Mouse (Mus musculus) liver, embryonic 12.5 days (tissue): Measurements from ENCODE around the gene Kctd18. TPM values are rescaled to one million over a fixed set of nuclear protein-coding genes. Genes with fewer than 3 reads are reported as not detected.
A peak's percentile ranks its signal among the peaks of the same experiment; 100 is the strongest.

Experiments
- ATAC-seq: fragments of 200-750 bp; cut with Nextera tagmentation; 2 replicates; pipeline ENCODE4 v1.8.0; 2017; ENCODE audit warnings: moderate number of reproducible peaks, mild to moderate bottlenecking, moderate library complexity
- H3K27ac ChIP-seq: fragments of 300-500 bp; sonication (generic); 2 replicates; pipeline ENCODE4 v1.5.1; 2016; ENCODE audit warnings: mild to moderate bottlenecking
- H3K27me3 ChIP-seq: fragments of 300-500 bp; sonication (generic); replicated peaks from 2 replicates; pipeline ENCODE4 v1.6.1; 2016; ENCODE audit warnings: mild to moderate bottlenecking, moderate library complexity
- H3K36me3 ChIP-seq: fragments of 300-500 bp; sonication (generic); 2 replicates; pipeline ENCODE4 v1.6.1; 2016; ENCODE audit warnings: mild to moderate bottlenecking, moderate library complexity
- H3K4me1 ChIP-seq: fragments of 300-500 bp; sonication (generic); 2 replicates; pipeline ENCODE4 v1.6.1; 2016
- H3K4me2 ChIP-seq: fragments of 300-500 bp; sonication (generic); 2 replicates; pipeline ENCODE4 v1.6.1; 2016; ENCODE audit warnings: mild to moderate bottlenecking, moderate library complexity
- H3K4me3 ChIP-seq: fragments of 300-500 bp; sonication (generic); 2 replicates; pipeline ENCODE4 v1.5.1; 2016; ENCODE audit warnings: mild to moderate bottlenecking, moderate library complexity
- H3K9ac ChIP-seq: fragments of 300-500 bp; sonication (generic); 2 replicates; pipeline ENCODE4 v1.6.1; 2016; ENCODE audit warnings: mild to moderate bottlenecking, moderate library complexity
- H3K9me3 ChIP-seq: fragments of 300-500 bp; sonication (generic); replicated peaks from 2 replicates; pipeline ENCODE4 v1.6.1; 2016; ENCODE audit warnings: mild to moderate bottlenecking, moderate library complexity
- WGBS: fragments of 180-500 bp; shearing (Covaris S2); methylation state at CpG from one replicate; pipeline ENCODE4 v1.1.7; 2016; ENCODE audit not compliant: insufficient replicate concordance; 5-methylcytosine and 5-hydroxymethylcytosine counted together
- polyA plus RNA-seq: library from polyadenylated mRNA; unstranded; fragments of >200 nt; fragmentation: Nextera tagmentation; extraction: Ambion mirVana; gene quantifications from 2 replicates; pipeline ENCODE4 v1.2.1, GENCODE M21; 2016

Gene Kctd18
- polyA plus RNA-seq, 1 experiment from 2014 or later: 5.7 TPM

DNA sequence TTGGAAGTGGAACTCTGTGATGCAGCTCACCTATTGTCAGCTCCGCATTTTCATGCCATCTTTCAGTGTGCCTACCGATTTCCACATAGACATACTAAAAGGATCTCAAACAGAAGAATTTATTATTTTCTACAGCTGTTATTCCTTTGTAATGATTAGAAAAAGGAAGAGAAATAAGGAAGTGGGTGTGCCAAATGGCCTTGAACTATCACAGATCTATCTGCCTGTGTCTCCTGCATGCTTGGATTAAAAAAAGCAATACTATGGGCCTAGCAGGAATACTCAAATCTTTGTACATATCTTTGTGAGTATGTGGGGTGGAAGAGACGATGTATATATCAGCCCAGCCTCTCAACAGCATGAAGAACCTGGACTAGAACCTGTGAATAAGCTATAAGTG, 41.9 kb downstream of the Kctd18 start:
- H3K9me3 ChIP-seq: no peaks in the 10 kb centered on the region
- no peak overlapping the region for H3K27ac ChIP-seq
- no peaks in the 10 kb centered on the region for H3K36me3 ChIP-seq
- H3K9ac ChIP-seq: no peak overlapping the region
- H3K4me1 ChIP-seq: no peaks in the 10 kb centered on the region
- ATAC-seq: no peak
- H3K4me3 ChIP-seq: no peak overlapping the region
- no peaks in the 10 kb centered on the region for H3K27me3 ChIP-seq
- 59% methylated on average over 3 of the region's 3 CpGs for WGBS
- no peak overlapping the region for H3K4me2 ChIP-seq

DNA sequence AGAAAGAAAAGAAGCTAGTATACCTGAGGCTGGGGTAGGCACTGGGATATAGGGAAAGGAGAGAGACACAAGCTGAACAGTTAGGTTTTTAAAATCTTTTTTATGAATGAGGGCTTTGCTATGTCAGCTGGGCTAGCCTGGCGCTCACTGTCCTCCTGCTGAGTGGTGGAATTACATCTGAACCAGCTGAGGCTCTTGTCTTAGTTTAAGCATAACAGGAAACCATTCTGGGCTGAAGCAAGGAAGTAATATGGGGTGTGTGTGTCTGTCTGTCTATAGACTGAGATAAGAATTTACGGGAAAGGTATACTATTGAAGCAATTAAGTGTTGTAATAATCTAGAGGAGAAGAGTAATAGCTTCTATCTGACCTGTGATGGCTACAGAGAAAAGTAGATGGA, 47.2 kb downstream of the Kctd18 start:
- 25% methylated on average over 2 of the region's 2 CpGs for WGBS
- no peaks in the 10 kb centered on the region for H3K9me3 ChIP-seq
- peaks cover 2% of the 10 kb centered on the region; the same call in 1 of the 2 replicates for H3K36me3 ChIP-seq
- no peaks in the 10 kb centered on the region for H3K27me3 ChIP-seq
- no peak overlapping the region for H3K4me2 ChIP-seq
- no peak overlapping the region for H3K4me3 ChIP-seq
- ATAC-seq: no peak
- no peak overlapping the region for H3K9ac ChIP-seq
- H3K27ac ChIP-seq: no peak overlapping the region
- H3K4me1 ChIP-seq: peaks cover 16% of the 10 kb centered on the region

DNA sequence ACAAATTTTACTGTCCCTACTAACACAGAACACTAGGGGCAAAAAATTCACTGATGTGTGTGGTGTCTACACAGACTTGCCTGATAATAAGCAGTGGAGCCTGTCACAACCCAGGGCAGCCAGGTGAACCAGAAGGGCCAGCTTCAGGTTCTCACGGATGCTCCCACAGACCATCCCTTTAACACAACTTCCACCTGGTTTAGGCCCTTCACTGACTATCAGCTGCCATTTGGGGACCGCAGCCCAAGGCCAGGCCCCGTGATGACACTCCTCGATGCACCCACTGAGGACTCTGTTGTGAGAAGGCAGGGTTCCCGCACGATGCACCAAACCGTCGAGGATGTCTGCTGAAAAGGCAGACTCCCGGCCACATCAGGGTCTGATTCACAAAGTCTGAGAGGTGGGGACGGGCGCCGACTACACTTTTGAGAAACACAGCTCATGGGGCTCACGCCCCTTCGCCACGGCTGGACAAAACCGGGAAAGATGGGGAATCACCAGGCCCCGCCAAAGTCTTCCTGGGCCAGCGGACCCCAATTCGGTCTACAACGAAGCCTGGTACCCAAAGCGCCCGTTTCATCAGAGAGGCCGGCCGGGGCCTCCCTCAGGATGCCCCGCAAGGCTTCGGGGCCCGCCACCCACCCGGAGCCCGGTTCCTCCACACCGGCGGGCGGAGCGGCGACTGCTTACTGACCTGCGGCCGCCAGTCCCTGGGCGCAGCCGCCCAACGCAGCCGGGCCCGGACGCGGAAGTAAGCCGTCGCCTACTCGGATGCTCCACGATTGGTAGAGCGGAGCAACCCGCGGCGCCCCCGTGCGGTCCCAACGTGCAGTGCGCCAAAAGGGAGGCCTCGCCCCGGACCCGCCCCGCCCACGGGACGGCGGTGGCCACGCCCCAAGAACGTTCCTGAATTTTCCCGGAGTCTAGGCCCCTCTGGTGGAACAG, 49.2 kb downstream of the Kctd18 start:
- peaks cover 16% of the 10 kb centered on the region for H3K4me1 ChIP-seq
- 1% methylated on average over 61 of the region's 65 CpGs for WGBS
- peak overlapping the region; percentile 79 for H3K4me2 ChIP-seq
- peak overlapping the region; percentile 77 for H3K27ac ChIP-seq
- H3K27me3 ChIP-seq: no peaks in the 10 kb centered on the region
- peak overlapping the region; percentile 83 for H3K9ac ChIP-seq
- peak; percentile 97 for ATAC-seq
- H3K36me3 ChIP-seq: peaks cover 16% of the 10 kb centered on the region
- no peaks in the 10 kb centered on the region for H3K9me3 ChIP-seq
- H3K4me3 ChIP-seq: peak overlapping the region; percentile 73

DNA sequence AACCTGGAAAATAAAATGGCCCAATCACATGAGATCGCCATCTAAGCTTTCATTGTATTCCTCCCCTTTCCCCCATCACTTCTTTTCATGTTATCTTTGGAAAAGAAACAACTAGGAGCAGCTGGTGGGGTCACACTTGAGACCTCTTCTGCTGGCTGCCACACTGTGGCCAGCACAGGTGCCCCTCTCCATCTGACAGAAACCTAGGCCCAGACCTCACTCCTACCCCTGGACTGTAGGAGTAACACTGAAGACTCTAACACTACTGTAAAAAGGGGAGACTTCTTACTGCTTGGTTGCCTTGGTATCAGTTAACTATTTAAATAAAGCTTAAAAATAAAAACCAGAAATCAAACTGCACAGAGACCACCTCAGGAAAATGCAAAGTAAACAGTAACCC, 63.0 kb downstream of the Kctd18 start:
- 77% methylated on average over 1 of the region's 1 CpGs for WGBS
- ATAC-seq: no peak
- H3K9me3 ChIP-seq: no peaks in the 10 kb centered on the region

DNA sequence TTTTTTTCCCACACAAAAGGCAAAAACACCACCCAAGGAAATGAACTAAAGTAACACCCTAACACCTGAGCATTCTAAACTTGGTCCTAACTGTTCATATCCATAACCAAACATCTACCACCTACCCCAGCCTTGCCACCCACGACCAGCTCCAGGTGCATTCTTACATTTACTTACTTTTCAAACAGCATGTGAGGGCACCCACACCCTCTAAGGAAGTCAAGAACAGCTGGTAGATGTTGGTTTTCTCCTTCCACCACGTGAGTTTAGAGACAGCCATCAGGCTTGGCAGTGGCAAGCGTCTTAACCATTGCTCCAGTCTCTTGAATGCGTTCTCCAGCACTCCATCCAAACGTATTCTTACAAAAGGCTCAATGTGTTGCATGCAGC, 64.4 kb downstream of the Kctd18 start:
- WGBS: 67% methylated on average over 5 of the region's 5 CpGs
- H3K27ac ChIP-seq: no peak overlapping the region
- H3K36me3 ChIP-seq: peaks cover 27% of the 10 kb centered on the region
- H3K4me3 ChIP-seq: no peak overlapping the region
- no peaks in the 10 kb centered on the region for H3K9me3 ChIP-seq
- no peak for ATAC-seq
- no peaks in the 10 kb centered on the region for H3K4me1 ChIP-seq
- no peak overlapping the region for H3K9ac ChIP-seq
- H3K27me3 ChIP-seq: no peaks in the 10 kb centered on the region
- H3K4me2 ChIP-seq: no peak overlapping the region

More for the DNA sequence above, 63.0 kb downstream of the Kctd18 start:
- no peak overlapping the region for H3K9ac ChIP-seq
- H3K27me3 ChIP-seq: no peaks in the 10 kb centered on the region
- H3K4me1 ChIP-seq: no peaks in the 10 kb centered on the region
- no peak overlapping the region for H3K27ac ChIP-seq
- peaks cover 32% of the 10 kb centered on the region for H3K36me3 ChIP-seq
- H3K4me3 ChIP-seq: no peak overlapping the region
- no peak overlapping the region for H3K4me2 ChIP-seq

DNA sequence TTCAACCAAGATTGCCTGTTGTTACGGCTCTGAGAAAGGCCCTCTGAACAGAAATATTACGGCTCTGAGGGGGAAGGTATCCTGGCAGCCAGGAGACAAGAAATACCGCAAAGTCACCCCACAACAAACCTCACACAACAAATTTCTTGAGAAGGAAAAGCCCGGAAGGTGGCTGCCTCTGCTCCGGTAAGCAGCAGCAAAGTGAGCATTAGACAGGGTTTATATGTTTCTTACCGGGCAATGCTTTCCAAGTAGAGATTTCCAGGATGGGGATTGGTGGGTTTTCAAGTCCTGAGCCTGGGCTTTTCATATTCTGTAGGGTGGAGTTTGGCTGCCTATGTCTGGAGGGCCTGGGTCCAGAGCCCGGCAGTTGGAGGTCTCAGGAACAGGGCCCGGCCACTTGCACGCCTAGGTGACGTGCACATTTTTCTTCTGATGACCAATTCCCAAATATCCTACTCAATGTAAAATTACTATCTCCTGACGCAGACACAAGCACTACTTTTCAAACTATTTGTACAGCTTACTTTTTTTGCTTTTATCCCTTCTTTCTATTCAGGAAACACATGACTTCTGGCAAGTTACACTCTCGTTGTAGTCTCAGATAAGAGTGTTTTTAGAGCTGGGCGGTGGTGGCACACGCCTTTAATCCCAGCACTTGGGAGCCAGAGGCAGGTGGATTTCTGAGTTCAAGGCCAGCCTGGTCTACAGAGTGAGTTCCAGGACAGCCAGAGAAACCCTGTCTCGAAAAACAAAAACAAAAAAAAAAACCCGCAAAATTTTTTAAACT, 65.0 kb downstream of the Kctd18 start:
- H3K36me3 ChIP-seq: peaks cover 21% of the 10 kb centered on the region
- H3K4me3 ChIP-seq: no peak overlapping the region
- H3K27me3 ChIP-seq: no peaks in the 10 kb centered on the region
- WGBS: 74% methylated on average over 16 of the region's 16 CpGs
- H3K4me2 ChIP-seq: no peak overlapping the region
- no peak overlapping the region for H3K27ac ChIP-seq
- no peak overlapping the region for H3K9ac ChIP-seq
- H3K9me3 ChIP-seq: no peaks in the 10 kb centered on the region
- H3K4me1 ChIP-seq: no peaks in the 10 kb centered on the region
- no peak for ATAC-seq

DNA sequence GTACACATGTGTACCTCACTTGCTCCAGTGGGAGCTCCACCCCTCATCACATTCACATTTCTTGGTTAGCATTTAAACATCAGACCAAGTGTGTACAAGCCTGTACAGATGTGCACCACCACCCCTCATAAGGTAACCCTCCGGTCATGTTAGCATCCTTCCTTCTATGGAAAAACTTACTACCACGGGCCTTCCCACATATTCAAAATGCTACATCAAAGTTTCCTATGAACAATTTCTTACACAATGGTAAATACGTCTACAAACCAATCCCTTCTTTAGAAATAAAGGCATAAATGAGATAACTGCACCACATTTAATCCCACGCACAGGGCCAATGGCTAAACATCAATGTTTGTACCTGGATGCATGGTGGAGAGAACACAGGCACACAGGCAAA, 66.2 kb downstream of the Kctd18 start:
- no peak overlapping the region for H3K9ac ChIP-seq
- H3K9me3 ChIP-seq: no peaks in the 10 kb centered on the region
- H3K27me3 ChIP-seq: no peaks in the 10 kb centered on the region
- no peak overlapping the region for H3K4me3 ChIP-seq
- WGBS: 86% methylated on average over 4 of the region's 4 CpGs
- peaks cover 19% of the 10 kb centered on the region for H3K36me3 ChIP-seq
- no peak overlapping the region for H3K4me2 ChIP-seq
- H3K27ac ChIP-seq: no peak overlapping the region
- H3K4me1 ChIP-seq: no peaks in the 10 kb centered on the region
- no peak for ATAC-seq

DNA sequence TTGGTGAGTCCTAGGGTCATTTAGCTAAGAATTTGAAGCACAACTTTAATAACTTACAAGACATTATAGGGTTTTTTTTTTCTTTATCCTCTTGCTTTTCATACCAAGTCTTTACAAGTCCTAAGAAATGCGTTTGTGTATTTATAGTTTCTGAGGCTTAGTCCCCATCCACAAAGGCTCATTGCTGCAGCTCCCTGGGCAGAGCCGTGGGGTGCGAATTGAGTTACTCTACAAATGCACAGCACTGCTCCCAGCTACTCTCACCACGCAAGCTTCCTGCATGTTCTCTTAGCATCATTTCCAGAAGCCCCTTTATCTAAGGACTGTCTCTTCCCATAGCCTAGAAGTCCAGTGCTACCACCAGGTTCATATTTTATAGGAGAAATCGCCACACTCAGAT, 69.0 kb downstream of the Kctd18 start:
- 66% methylated on average over 5 of the region's 5 CpGs for WGBS
- Histone ChIP-seq H3K4me2 (no peak overlapping the region), H3K4me3 (no peak overlapping the region), H3K9me3 (no peaks in the 10 kb centered on the region), H3K27ac (no peak overlapping the region), H3K9ac (no peak overlapping the region), H3K4me1 (no peaks in the 10 kb centered on the region), H3K27me3 (no peaks in the 10 kb centered on the region), H3K36me3 (0 out of 2 replicates have a peak, but pooled peaks cover 3% of the 10 kb centered on the region)
- ATAC-seq: no peak

DNA sequence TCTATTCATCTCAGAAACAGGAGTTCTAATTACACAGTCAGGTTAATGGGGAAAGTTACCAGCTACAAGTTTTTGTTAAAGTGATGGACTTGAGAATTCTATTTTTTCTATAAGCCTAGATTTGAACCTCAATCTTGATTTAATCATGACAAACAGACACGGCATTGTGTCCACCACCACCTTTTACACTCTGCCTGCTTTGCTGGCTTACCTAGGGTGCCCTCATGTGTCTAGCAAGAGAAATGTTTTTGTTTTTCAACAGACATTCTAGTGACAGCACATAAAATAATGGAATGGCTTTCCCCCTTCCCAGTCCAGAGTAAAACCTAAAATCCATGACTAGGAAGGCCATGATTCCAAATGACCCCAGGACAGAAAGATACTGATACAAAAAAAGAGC, 69.6 kb downstream of the Kctd18 start:
- Histone ChIP-seq H3K4me3 (no peak overlapping the region), H3K9me3 (no peaks in the 10 kb centered on the region), H3K4me1 (no peaks in the 10 kb centered on the region), H3K27me3 (no peaks in the 10 kb centered on the region), H3K27ac (no peak overlapping the region), H3K4me2 (no peak overlapping the region), H3K36me3 (no peaks in the 10 kb centered on the region), H3K9ac (no peak overlapping the region)
- 32% methylated on average over 1 of the region's 1 CpGs for WGBS
- no peak for ATAC-seq

DNA sequence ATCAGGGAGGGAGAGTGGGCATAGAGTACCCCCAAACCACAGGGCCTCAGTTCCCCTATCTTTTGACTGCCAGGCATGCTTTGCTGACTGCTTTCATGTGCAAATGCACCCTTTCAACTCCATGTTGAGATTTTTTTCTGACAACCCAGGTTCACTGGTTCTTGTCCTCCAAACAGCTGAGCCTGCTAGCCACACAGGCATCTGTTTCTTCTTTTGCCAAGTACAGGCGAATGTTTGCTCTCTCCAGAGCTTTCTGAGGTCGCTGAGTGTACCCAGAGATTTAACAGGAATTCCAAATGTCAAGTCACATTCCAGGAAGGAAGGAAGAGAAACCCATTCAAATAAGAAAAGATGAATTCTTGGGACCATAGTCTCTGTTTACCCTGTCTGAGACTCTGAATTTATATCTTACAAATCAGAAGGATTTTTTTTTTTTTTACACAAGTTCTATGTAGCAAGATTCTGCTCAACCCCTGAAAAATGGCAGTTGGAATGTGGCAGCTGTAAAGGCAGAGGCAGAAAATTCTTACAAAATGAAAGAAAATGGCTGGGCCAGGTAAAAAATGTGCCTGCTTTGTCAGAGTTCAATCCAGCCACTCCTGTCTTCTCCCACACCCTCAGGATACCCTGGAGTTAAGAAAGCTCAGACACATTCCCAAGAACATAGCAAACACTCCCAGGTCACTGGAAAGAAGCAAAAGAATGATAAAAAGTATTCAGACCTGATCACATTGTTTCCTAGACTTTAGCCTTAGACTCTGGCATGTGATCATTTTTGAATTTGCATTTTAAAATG, 71.0 kb downstream of the Kctd18 start:
- 26% methylated on average over 2 of the region's 2 CpGs for WGBS
- Histone ChIP-seq H3K9ac (no peak overlapping the region), H3K27me3 (no peaks in the 10 kb centered on the region), H3K27ac (no peak overlapping the region), H3K36me3 (no peaks in the 10 kb centered on the region), H3K9me3 (no peaks in the 10 kb centered on the region), H3K4me1 (no peaks in the 10 kb centered on the region), H3K4me3 (no peak overlapping the region), H3K4me2 (no peak overlapping the region)
- ATAC-seq: no peak

DNA sequence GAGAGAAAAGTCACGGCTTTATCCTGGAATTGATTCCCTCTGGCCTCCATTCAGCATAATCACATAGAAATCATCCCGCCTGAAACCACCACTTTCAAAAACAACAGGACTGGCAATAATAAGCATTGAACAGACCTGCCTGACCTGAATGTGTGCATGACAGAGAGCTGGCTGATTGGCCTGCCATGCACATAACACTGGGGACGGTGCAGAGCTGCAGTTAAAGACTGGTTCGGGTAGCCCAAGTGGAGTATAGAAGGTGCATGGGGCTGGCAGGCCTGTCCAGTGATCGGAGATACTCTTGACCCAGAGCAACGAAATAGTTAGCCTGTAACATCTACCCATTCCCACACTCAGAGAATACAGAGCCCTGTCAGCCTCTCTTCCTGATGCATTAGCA, 76.5 kb downstream of the Kctd18 start:
- WGBS: 67% methylated on average over 6 of the region's 6 CpGs
- no peaks in the 10 kb centered on the region for H3K36me3 ChIP-seq
- ATAC-seq: no peak
- no peak overlapping the region for H3K4me3 ChIP-seq
- no peaks in the 10 kb centered on the region for H3K27me3 ChIP-seq
- H3K9me3 ChIP-seq: no peaks in the 10 kb centered on the region
- H3K9ac ChIP-seq: no peak overlapping the region
- H3K4me1 ChIP-seq: no peaks in the 10 kb centered on the region
- no peak overlapping the region for H3K4me2 ChIP-seq
- H3K27ac ChIP-seq: no peak overlapping the region
